Mouse (Mus musculus): ENCODE data around the gene Chn2. TPM values are rescaled to one million over a fixed set of nuclear protein-coding genes. Genes with fewer than 3 reads are reported as not detected.
A peak's percentile ranks its signal among the peaks of the same experiment; 100 is the strongest.

Chn2 gene
- 24.6 and 32.5 TPM in 2 replicates for polyA plus RNA-seq (2015; fragmentation: Nextera tagmentation; extraction: Ambion mirVana)

GRCm38 (mm10) chr6:54039357-54039804 is at the start of gene Chn2:
TSS of gene Chn2 (plus strand) at chr6:54039554.
- under 1% methylated on average over 35 of the region's 43 CpGs for WGBS
- peak within 1 kb of the TSS; percentile 86 for H3K9ac ChIP-seq
- H3K4me1 ChIP-seq (replicated peaks), result peaks cover 39% of the 10 kb centered on the region
- no peaks in the 10 kb centered on the region for H3K9me3 ChIP-seq
- peak within 1 kb of the TSS; percentile 94 for H3K27ac ChIP-seq (replicated peaks)
- no peaks in the 10 kb centered on the region for H3K36me3 ChIP-seq
- no peaks in the 10 kb centered on the region for H3K27me3 ChIP-seq
- peak; percentile 88 for ATAC-seq (ENCODE audit: low FRiP score, low read depth)
- peak within 1 kb of the TSS; percentile 90 for H3K4me2 ChIP-seq
- peak within 1 kb of the TSS; percentile 81 for H3K4me3 ChIP-seq

- H3K9me3 ChIP-seq, result no peaks in the 10 kb centered on the region
- WGBS, result 67% methylated on average over 3 of the region's 3 CpGs
- H3K27me3 ChIP-seq, result no peaks in the 10 kb centered on the region
- H3K4me2 ChIP-seq, result no peak overlapping the region
- no peak overlapping the region for H3K27ac ChIP-seq (replicated peaks)
- no peak overlapping the region for H3K4me3 ChIP-seq
- H3K9ac ChIP-seq, result no peak overlapping the region
- peaks cover 5% of the 10 kb centered on the region; the same call in 1 of the 2 replicates for H3K4me1 ChIP-seq (replicated peaks)
- H3K36me3 ChIP-seq, result no peaks in the 10 kb centered on the region
- ATAC-seq (ENCODE audit: low FRiP score, low read depth), result no peak
Observed at GRCm38 (mm10) chr6:53992386-53992785, 47.0 kb upstream of the Chn2 start.

- ATAC-seq (ENCODE audit: low FRiP score, low read depth), result no peak
- no peaks in the 10 kb centered on the region for H3K27me3 ChIP-seq
- 52% methylated on average over 4 of the region's 4 CpGs for WGBS
Observed at GRCm38 (mm10) chr6:53995519-53995918, 43.8 kb upstream of the Chn2 start.

GRCm38 (mm10) chr6:53996226-53996955 is 43.0 kb upstream of the Chn2 start:
- no peak for ATAC-seq (ENCODE audit: low FRiP score, low read depth)
- no peak overlapping the region for H3K4me3 ChIP-seq
- H3K27me3 ChIP-seq, result no peaks in the 10 kb centered on the region
- H3K9me3 ChIP-seq, result no peaks in the 10 kb centered on the region
- no peaks in the 10 kb centered on the region for H3K36me3 ChIP-seq
- peaks cover 5% of the 10 kb centered on the region; the same call in 1 of the 2 replicates for H3K4me1 ChIP-seq (replicated peaks)
- no peak overlapping the region for H3K9ac ChIP-seq
- H3K27ac ChIP-seq (replicated peaks), result no peak overlapping the region
- 95% methylated on average over 3 of the region's 3 CpGs for WGBS
- no peak overlapping the region for H3K4me2 ChIP-seq

More at GRCm38 (mm10) chr6:53995519-53995918, 43.8 kb upstream of the Chn2 start:
- no peak overlapping the region for H3K4me2 ChIP-seq
- no peaks in the 10 kb centered on the region for H3K36me3 ChIP-seq
- peaks cover 5% of the 10 kb centered on the region; the same call in 1 of the 2 replicates for H3K4me1 ChIP-seq (replicated peaks)
- H3K27ac ChIP-seq (replicated peaks), result no peak overlapping the region
- no peak overlapping the region for H3K4me3 ChIP-seq
- no peaks in the 10 kb centered on the region for H3K9me3 ChIP-seq
- no peak overlapping the region for H3K9ac ChIP-seq

DNA sequence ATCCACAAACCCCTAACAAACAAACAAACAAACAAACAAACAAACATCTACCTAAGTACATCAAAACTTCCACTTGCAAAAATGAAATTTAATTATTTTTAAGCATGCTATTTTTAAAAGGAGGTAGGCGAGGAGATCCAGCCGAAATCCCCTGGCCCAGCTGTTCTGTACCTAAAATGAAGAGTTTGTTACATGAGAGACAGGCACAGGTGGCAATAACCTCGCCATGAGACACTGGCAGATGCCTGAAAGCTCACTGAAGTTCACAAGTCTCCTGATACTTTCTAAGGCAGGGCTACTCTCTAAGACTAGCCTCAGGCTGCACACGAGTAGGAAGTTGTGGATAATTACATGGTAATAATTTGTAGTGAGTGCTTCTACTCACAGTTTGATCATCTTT is 34.1 kb upstream of the Chn2 start:
- Histone ChIP-seq H3K36me3 (no peaks in the 10 kb centered on the region), H3K9me3 (no peaks in the 10 kb centered on the region), H3K4me3 (no peak overlapping the region), H3K4me1 (replicated peaks) (peaks cover 11% of the 10 kb centered on the region), H3K9ac (no peak overlapping the region), H3K27ac (replicated peaks) (no peak overlapping the region), H3K27me3 (no peaks in the 10 kb centered on the region), H3K4me2 (no peak overlapping the region)
- WGBS, result 72% methylated on average over 4 of the region's 4 CpGs
- no peak for ATAC-seq (ENCODE audit: low FRiP score, low read depth)

DNA sequence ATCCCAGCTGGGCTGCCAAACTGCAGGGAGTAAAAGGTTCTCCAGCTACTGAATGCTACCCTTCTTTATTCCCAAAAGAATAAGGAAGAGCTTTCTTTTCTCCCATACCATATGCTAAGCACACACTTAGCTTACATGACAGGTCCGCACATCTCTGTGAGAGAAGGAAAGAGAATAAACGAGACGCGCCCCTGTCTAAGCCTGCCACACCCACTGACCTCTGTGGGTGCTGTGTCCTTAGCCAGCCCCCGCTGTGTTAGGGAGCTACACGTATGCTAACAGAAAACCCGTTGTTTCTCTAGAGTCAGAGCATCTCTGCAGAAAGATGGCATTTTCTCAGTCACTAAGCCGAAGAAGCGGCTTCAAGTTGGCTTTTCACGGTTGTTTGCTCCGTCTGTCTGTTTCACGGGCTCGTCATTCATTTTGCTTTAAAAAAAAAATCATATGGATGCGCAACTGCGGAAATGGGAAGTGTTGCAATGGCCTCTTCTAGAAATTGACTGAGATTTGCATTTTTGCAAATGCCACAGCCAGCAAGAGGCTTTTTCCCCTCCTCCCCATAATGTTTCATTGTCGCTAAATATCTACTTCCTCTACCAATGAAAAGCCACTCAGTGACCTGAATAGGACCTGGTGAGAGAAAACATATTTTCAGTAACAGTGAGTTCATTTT is 30.8 kb upstream of the Chn2 start:
- 35% methylated on average over 16 of the region's 16 CpGs for WGBS

GRCm38 (mm10) chr6:54009293-54009692 is 30.1 kb upstream of the Chn2 start:
- peaks cover 11% of the 10 kb centered on the region for H3K4me1 ChIP-seq (replicated peaks)
- no peaks in the 10 kb centered on the region for H3K36me3 ChIP-seq
- H3K27me3 ChIP-seq, result no peaks in the 10 kb centered on the region
- 19% methylated on average over 4 of the region's 4 CpGs for WGBS
- no peak overlapping the region for H3K4me2 ChIP-seq
- no peak overlapping the region for H3K4me3 ChIP-seq
- no peak for ATAC-seq (ENCODE audit: low FRiP score, low read depth)
- H3K9me3 ChIP-seq, result no peaks in the 10 kb centered on the region
- no peak overlapping the region; the same call in 1 of the 2 replicates for H3K27ac ChIP-seq (replicated peaks)
- H3K9ac ChIP-seq, result no peak overlapping the region

More for the DNA sequence above, 30.8 kb upstream of the Chn2 start:
- Histone ChIP-seq H3K27ac (replicated peaks) (peak overlapping the region; percentile 38), H3K9ac (no peak overlapping the region), H3K4me2 (peak overlapping the region; percentile 38), H3K9me3 (no peaks in the 10 kb centered on the region), H3K27me3 (no peaks in the 10 kb centered on the region), H3K4me1 (replicated peaks) (peaks cover 11% of the 10 kb centered on the region), H3K36me3 (no peaks in the 10 kb centered on the region), H3K4me3 (no peak overlapping the region)
- ATAC-seq (ENCODE audit: low FRiP score, low read depth), result no peak

DNA sequence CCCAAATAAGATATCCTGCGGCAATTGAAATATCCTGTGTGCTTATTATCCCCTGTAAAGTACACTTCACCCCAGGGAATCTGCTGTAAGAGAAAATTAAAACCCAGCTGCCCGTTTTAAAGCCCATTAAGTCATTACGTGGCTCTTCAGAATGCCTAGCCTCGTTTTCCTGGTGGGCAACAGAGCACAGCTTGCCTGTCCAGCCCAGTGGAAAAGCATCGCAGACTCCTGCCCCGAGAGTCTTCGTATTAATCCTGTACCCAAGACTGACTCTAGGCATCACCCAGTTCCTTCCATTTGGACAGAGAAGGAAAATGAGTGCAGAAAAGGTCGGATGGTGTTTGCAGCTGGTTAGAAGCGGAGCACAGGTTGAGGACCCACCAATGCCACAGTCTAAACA is 29.0 kb upstream of the Chn2 start:
- H3K4me2 ChIP-seq, result no peak overlapping the region
- no peaks in the 10 kb centered on the region for H3K27me3 ChIP-seq
- H3K36me3 ChIP-seq, result no peaks in the 10 kb centered on the region
- peaks cover 11% of the 10 kb centered on the region for H3K4me1 ChIP-seq (replicated peaks)
- no peak overlapping the region for H3K4me3 ChIP-seq
- ATAC-seq (ENCODE audit: low FRiP score, low read depth), result no peak
- no peaks in the 10 kb centered on the region for H3K9me3 ChIP-seq
- no peak overlapping the region for H3K9ac ChIP-seq
- 52% methylated on average over 9 of the region's 9 CpGs for WGBS
- no peak overlapping the region for H3K27ac ChIP-seq (replicated peaks)

DNA sequence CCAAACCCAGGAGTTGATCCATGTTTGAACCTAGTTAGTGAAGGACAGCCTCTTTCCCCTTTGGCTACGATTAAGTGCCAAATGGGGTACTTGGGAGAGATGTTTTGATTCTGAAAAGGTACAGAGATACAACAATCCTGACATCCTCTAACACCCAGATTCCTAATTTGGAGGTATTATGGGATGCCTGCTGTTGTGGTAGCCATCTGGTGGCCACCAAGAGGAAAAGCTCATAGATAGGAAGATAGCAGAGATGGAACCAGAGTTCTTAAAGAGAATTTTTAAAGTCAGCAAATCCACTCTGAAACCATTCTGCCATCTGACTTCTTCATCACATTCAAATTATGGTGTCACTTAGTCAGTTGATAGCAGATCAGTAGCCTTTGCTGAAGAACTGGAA is 27.2 kb upstream of the Chn2 start:
- 94% methylated on average over 1 of the region's 1 CpGs for WGBS
- no peak for ATAC-seq (ENCODE audit: low FRiP score, low read depth)
- Histone ChIP-seq H3K27me3 (no peaks in the 10 kb centered on the region), H3K4me2 (no peak overlapping the region), H3K4me3 (no peak overlapping the region), H3K4me1 (replicated peaks) (peaks cover 11% of the 10 kb centered on the region), H3K9me3 (no peaks in the 10 kb centered on the region), H3K27ac (replicated peaks) (no peak overlapping the region), H3K36me3 (no peaks in the 10 kb centered on the region), H3K9ac (no peak overlapping the region)

- WGBS, result 62% methylated on average over 2 of the region's 2 CpGs
- Histone ChIP-seq H3K4me1 (replicated peaks) (no peaks in the 10 kb centered on the region), H3K27ac (replicated peaks) (no peak overlapping the region), H3K36me3 (no peaks in the 10 kb centered on the region), H3K27me3 (no peaks in the 10 kb centered on the region), H3K9me3 (no peaks in the 10 kb centered on the region), H3K4me3 (no peak overlapping the region), H3K9ac (no peak overlapping the region), H3K4me2 (no peak overlapping the region)
- no peak for ATAC-seq (ENCODE audit: low FRiP score, low read depth)
Observed at GRCm38 (mm10) chr6:54018038-54018437, 21.3 kb upstream of the Chn2 start.

GRCm38 (mm10) chr6:54018861-54019260 is 20.5 kb upstream of the Chn2 start:
- H3K36me3 ChIP-seq, result no peaks in the 10 kb centered on the region
- no peaks in the 10 kb centered on the region for H3K9me3 ChIP-seq
- H3K4me1 ChIP-seq (replicated peaks), result no peaks in the 10 kb centered on the region
- ATAC-seq (ENCODE audit: low FRiP score, low read depth), result no peak
- H3K27ac ChIP-seq (replicated peaks), result no peak overlapping the region
- H3K9ac ChIP-seq, result no peak overlapping the region
- WGBS, result 80% methylated on average over 5 of the region's 5 CpGs
- H3K4me2 ChIP-seq, result no peak overlapping the region
- no peak overlapping the region for H3K4me3 ChIP-seq
- no peaks in the 10 kb centered on the region for H3K27me3 ChIP-seq

DNA sequence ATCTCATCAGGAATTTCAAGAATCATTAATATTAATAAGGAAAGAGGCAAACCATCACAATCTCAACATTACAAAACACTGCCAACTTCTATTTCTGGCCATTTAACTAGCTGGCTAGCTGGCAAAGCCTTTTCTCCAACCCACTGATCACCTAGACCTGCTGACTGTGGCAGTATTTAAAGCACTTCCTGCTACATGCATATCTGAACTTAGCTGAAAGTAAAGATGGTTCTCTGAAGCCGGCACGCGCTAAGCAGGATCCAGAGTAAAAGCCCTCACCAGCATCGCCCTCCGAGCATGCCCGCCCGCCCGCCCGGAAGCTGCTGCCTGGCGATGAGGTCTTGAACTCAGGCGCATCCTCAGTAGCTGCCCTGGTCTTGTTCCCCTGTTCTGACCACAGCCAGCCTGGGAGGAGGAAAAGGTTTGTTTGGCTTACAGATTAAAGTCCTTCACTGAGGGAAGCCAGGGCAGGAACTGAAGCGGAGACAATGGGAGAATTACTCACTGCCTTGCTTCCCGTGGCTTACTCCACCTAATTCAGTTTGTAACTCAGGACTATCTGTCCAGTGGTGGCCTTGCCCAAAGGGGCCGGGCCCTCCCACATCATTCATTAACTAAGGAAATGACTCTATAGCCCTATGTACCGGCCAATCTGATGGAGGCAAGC is 18.1 kb upstream of the Chn2 start:
- no peak overlapping the region for H3K9ac ChIP-seq
- no peaks in the 10 kb centered on the region for H3K9me3 ChIP-seq
- ATAC-seq (ENCODE audit: low FRiP score, low read depth), result no peak
- H3K27ac ChIP-seq (replicated peaks), result no peak overlapping the region
- H3K4me2 ChIP-seq, result no peak overlapping the region
- H3K4me3 ChIP-seq, result no peak overlapping the region
- H3K27me3 ChIP-seq, result no peaks in the 10 kb centered on the region
- no peaks in the 10 kb centered on the region for H3K36me3 ChIP-seq
- H3K4me1 ChIP-seq (replicated peaks), result 0 out of 2 replicates have a peak, but pooled peaks cover 3% of the 10 kb centered on the region
- 69% methylated on average over 15 of the region's 15 CpGs for WGBS

Data from hindbrain, embryonic 15.5 days (tissue).